7 mouse cellular contexts compared by ENCODE assay signal in genomic region chr4:107066252-107067124, GRCm38 (mm10). TPM values are rescaled to one million over a fixed set of nuclear protein-coding genes. Genes with fewer than 3 reads are reported as not detected.
DNase-seq lines count a peak whose midpoint lies in the region; ATAC-seq and TF ChIP-seq lines count a peak whose summit lies in the region.

Mrpl37 (minus strand) TSS chr4:107066868.
Cyb5rl (plus strand) TSS chr4:107066988.

- no peak; the same call in 1 of the 2 replicates for TF ChIP-seq CTCF in intestine, postnatal 0 days (IDR thresholded peaks at IDR 0.05; ENCODE audit: low read depth)
- TF ChIP-seq CTCF in small intestine, adult 2 months (IDR thresholded peaks at IDR 0.05; ENCODE audit: extremely low read depth, insufficient read length, insufficient replicate concordance, low read depth, low read length) = no peak

- peak within 1 kb of the TSS; percentile 81 for H3K9ac ChIP-seq in intestine, postnatal 0 days (ENCODE audit: low read depth, low read length)
- peak within 1 kb of the TSS; percentile 88 for H3K9ac ChIP-seq in midbrain, embryonic 12.5 days (replicated peaks)

- peaks cover 23% of the 10 kb centered on the region for H3K4me1 ChIP-seq in embryonic facial prominence, embryonic 10.5 days
- H3K4me1 ChIP-seq in intestine, postnatal 0 days (replicated peaks; ENCODE audit: control insufficient read depth, insufficient read depth, low read length) = no peaks in the 10 kb centered on the region; the same call in 1 of the 2 replicates
- H3K4me1 ChIP-seq in midbrain, embryonic 12.5 days = peaks cover 18% of the 10 kb centered on the region
- peaks cover 8% of the 10 kb centered on the region; the same call in 1 of the 2 replicates for H3K4me1 ChIP-seq in small intestine, adult 2 months (ENCODE audit: control insufficient read depth, insufficient read depth, insufficient read length, low read length)

- H3K4me2 ChIP-seq in intestine, postnatal 0 days (replicated peaks; ENCODE audit: low read depth) = peak within 1 kb of the TSS; percentile 85
- H3K4me2 ChIP-seq in midbrain, embryonic 12.5 days (replicated peaks) = peak within 1 kb of the TSS; percentile 100

- DNase-seq in adrenal gland, postnatal 10 days = peak; percentile 96
- peak; percentile 95 for DNase-seq in embryonic facial prominence, embryonic 10.5 days (ENCODE audit: low spot score)
- peak; percentile 75 for DNase-seq in gonadal fat pad, adult 2 months (ENCODE audit: low read depth)
- peak; percentile 94 for DNase-seq in left cerebral cortex, postnatal 4 days

- intact Hi-C loops in left cerebral cortex, postnatal 4 days (cut with DNase I) = loop anchor here (5.0 to 10.0 kb wide), 2 partner anchors 68 to 96 kb away; no protein-coding TSS in a partner anchor

- peaks cover 34% of the 10 kb centered on the region for H3K36me3 ChIP-seq in embryonic facial prominence, embryonic 10.5 days (replicated peaks)
- peaks cover 26% of the 10 kb centered on the region for H3K36me3 ChIP-seq in intestine, postnatal 0 days (ENCODE audit: control insufficient read depth, insufficient read depth)
- peaks cover 32% of the 10 kb centered on the region for H3K36me3 ChIP-seq in midbrain, embryonic 12.5 days
- H3K36me3 ChIP-seq in small intestine, adult 2 months (ENCODE audit: control insufficient read depth, insufficient read depth, low read length) = peaks cover 18% of the 10 kb centered on the region

- peak; percentile 97 for ATAC-seq in intestine, postnatal 0 days
- peak; percentile 98 for ATAC-seq in midbrain, embryonic 12.5 days (ENCODE audit: low FRiP score, low read depth)

- WGBS in embryonic facial prominence, embryonic 10.5 days = under 1% methylated on average over 60 of the region's 60 CpGs
- under 1% methylated on average over 60 of the region's 60 CpGs for WGBS in intestine, postnatal 0 days
- 1% methylated on average over 60 of the region's 60 CpGs for WGBS in midbrain, embryonic 12.5 days
- WGBS in small intestine, adult 2 months = 1% methylated on average over 60 of the region's 60 CpGs

- peak within 1 kb of the TSS; percentile 89 for H3K4me3 ChIP-seq in embryonic facial prominence, embryonic 10.5 days
- H3K4me3 ChIP-seq in intestine, postnatal 0 days (ENCODE audit: low read depth, low read length) = peak within 1 kb of the TSS; percentile 90
- peak within 1 kb of the TSS; percentile 74 for H3K4me3 ChIP-seq in midbrain, embryonic 12.5 days
- H3K4me3 ChIP-seq in small intestine, adult 2 months (ENCODE audit: low read depth, low read length) = peak within 1 kb of the TSS; percentile 79

- H3K27me3 ChIP-seq in embryonic facial prominence, embryonic 10.5 days (replicated peaks; ENCODE audit: low read depth, poor library complexity, severe bottlenecking) = no peaks in the 10 kb centered on the region
- no peaks in the 10 kb centered on the region for H3K27me3 ChIP-seq in intestine, postnatal 0 days (replicated peaks; ENCODE audit: control insufficient read depth, insufficient read depth, low read length)
- no peaks in the 10 kb centered on the region for H3K27me3 ChIP-seq in midbrain, embryonic 12.5 days
- no peaks in the 10 kb centered on the region for H3K27me3 ChIP-seq in small intestine, adult 2 months (ENCODE audit: control insufficient read depth, insufficient read depth, low read length)

- no peaks in the 10 kb centered on the region for H3K9me3 ChIP-seq in embryonic facial prominence, embryonic 10.5 days
- no peaks in the 10 kb centered on the region for H3K9me3 ChIP-seq in intestine, postnatal 0 days (ENCODE audit: control insufficient read depth)
- no peaks in the 10 kb centered on the region for H3K9me3 ChIP-seq in midbrain, embryonic 12.5 days

- peak within 1 kb of the TSS; percentile 89 for H3K27ac ChIP-seq in embryonic facial prominence, embryonic 10.5 days (replicated peaks)
- peak within 1 kb of the TSS; percentile 64; the same call in 1 of the 2 replicates for H3K27ac ChIP-seq in intestine, postnatal 0 days (ENCODE audit: low read depth, low read length)
- H3K27ac ChIP-seq in midbrain, embryonic 12.5 days (replicated peaks) = 0 out of 2 replicates have a peak within 1 kb of the TSS, but pooled peaks have one; percentile 22
- H3K27ac ChIP-seq in small intestine, adult 2 months (ENCODE audit: insufficient read depth, low read depth, low read length) = 0 out of 2 replicates have a peak within 1 kb of the TSS, but pooled peaks have one; percentile 5

- TF ChIP-seq POLR2A in small intestine, adult 2 months (IDR thresholded peaks at IDR 0.05; ENCODE audit: low read depth, low read length) = peak; percentile 84

RNA-seq across cellular contexts. Expression of gene Mrpl37, which starts in this region (rescaled TPM):
- 100 to 1,000 TPM in 1 of 2 experiments, 10 to 100 TPM in 1; 99.3 to 119 TPM for total RNA-seq in adrenal gland, postnatal 10 days (2021)
- 129 and 136 TPM in 2 replicates for polyA plus RNA-seq in embryonic facial prominence, embryonic 10.5 days (2016; fragmentation: Nextera tagmentation; extraction: Ambion mirVana)
- polyA plus RNA-seq in gonadal fat pad, adult 2 months (2012; rRNA removed) = 181 and 182 TPM in 2 replicates
- polyA plus RNA-seq in intestine, postnatal 0 days (2015; fragmentation: Nextera tagmentation; extraction: Ambion mirVana) = 51.4 and 52.8 TPM in 2 replicates
- total RNA-seq in left cerebral cortex, postnatal 4 days (2021) = 10 to 100 TPM; 65.6 to 71.2 TPM
- 91.0 and 91.9 TPM in 2 replicates for polyA plus RNA-seq in midbrain, embryonic 12.5 days (2016; fragmentation: Nextera tagmentation; extraction: Ambion mirVana)
- 27.2 and 36.5 TPM in 2 replicates for polyA plus RNA-seq in small intestine, adult 2 months (2012; rRNA removed)

RNA-seq across cellular contexts. Expression of gene Cyb5rl, which starts in this region (rescaled TPM):
- 10 to 100 TPM; 14.8 to 20.1 TPM for total RNA-seq in adrenal gland, postnatal 10 days (2021)
- 8.1 and 10.4 TPM in 2 replicates for polyA plus RNA-seq in embryonic facial prominence, embryonic 10.5 days (2016; fragmentation: Nextera tagmentation; extraction: Ambion mirVana)
- 25.5 and 35.6 TPM in 2 replicates for polyA plus RNA-seq in gonadal fat pad, adult 2 months (2012; rRNA removed)
- polyA plus RNA-seq in intestine, postnatal 0 days (2015; fragmentation: Nextera tagmentation; extraction: Ambion mirVana) = 3.6 and 4.0 TPM in 2 replicates
- total RNA-seq in left cerebral cortex, postnatal 4 days (2021) = 1 to 10 TPM; 5.6 to 6.9 TPM
- 5.8 and 9.5 TPM in 2 replicates for polyA plus RNA-seq in midbrain, embryonic 12.5 days (2016; fragmentation: Nextera tagmentation; extraction: Ambion mirVana)
- 1.8 and 2.5 TPM in 2 replicates for polyA plus RNA-seq in small intestine, adult 2 months (2012; rRNA removed)

Comparison
In these comparisons a context has a peak if more than half of its experiments do, and no peak if none do; other contexts are left out.
1. Peak in every context shown above with its lines: DNase-seq, ATAC-seq, H3K4me3 ChIP-seq and H3K27ac ChIP-seq.
2. H3K27ac ChIP-seq: peak in every context shown above with its lines; median percentile 89 in embryonic facial prominence, embryonic 10.5 days; 64 in intestine, postnatal 0 days; 22 in midbrain, embryonic 12.5 days; 5 in small intestine, adult 2 months.